In genomic region chr16:77573036-77573435, GRCm38 (mm10) we compare ENCODE assay signal across 23 mouse cellular contexts. TPM values are rescaled to one million over a fixed set of nuclear protein-coding genes. Genes with fewer than 3 reads are reported as not detected.
DNase-seq lines count a peak whose midpoint lies in the region; ATAC-seq lines count a peak whose summit lies in the region.
"Had no signal": no experiment of that assay in that cellular context is flagged by ENCODE, and none has a peak within 500 bp of the region (broad histone marks: within the 10 kb centered on the region; RNA-seq: fewer than 3 reads in every experiment).

No protein-coding gene starts in this region.

- H3K4me1 ChIP-seq in midbrain, embryonic 13.5 days (replicated peaks): no peaks in the 10 kb centered on the region
- no peaks in the 10 kb centered on the region for H3K4me1 ChIP-seq in midbrain, embryonic 11.5 days (ENCODE audit: control insufficient read depth, insufficient read depth, low read length)
- no peaks in the 10 kb centered on the region for H3K4me1 ChIP-seq in embryonic facial prominence, embryonic 11.5 days (ENCODE audit: control insufficient read depth, insufficient read depth, low read length)
- H3K4me1 ChIP-seq in forebrain, embryonic 16.5 days (replicated peaks; ENCODE audit: control insufficient read depth, insufficient read depth, low read length): peaks cover 11% of the 10 kb centered on the region
- H3K4me1 ChIP-seq in neural tube, embryonic 15.5 days: peaks cover 9% of the 10 kb centered on the region
- H3K4me1 ChIP-seq in kidney, embryonic 15.5 days: no peaks in the 10 kb centered on the region
- H3K4me1 ChIP-seq: liver, embryonic 15.5 days had no signal

- H3K27ac ChIP-seq in midbrain, embryonic 13.5 days: no peak overlapping the region
- H3K27ac ChIP-seq in midbrain, embryonic 11.5 days (ENCODE audit: low read depth, low read length): no peak overlapping the region
- H3K27ac ChIP-seq in embryonic facial prominence, embryonic 11.5 days (replicated peaks; ENCODE audit: low read depth, low read length): no peak overlapping the region
- peak overlapping the region; percentile 29; the same call in 1 of the 2 replicates for H3K27ac ChIP-seq in forebrain, embryonic 16.5 days (ENCODE audit: low read length)
- peak overlapping the region; percentile 64 for H3K27ac ChIP-seq in neural tube, embryonic 15.5 days (replicated peaks)
- H3K27ac ChIP-seq in kidney, embryonic 15.5 days: no peak overlapping the region
- H3K27ac ChIP-seq: liver, embryonic 15.5 days; stomach, postnatal 0 days had no signal

- no peak overlapping the region for H3K9ac ChIP-seq in midbrain, embryonic 13.5 days (replicated peaks)
- no peak overlapping the region for H3K9ac ChIP-seq in midbrain, embryonic 11.5 days (ENCODE audit: low read length)
- no peak overlapping the region for H3K9ac ChIP-seq in embryonic facial prominence, embryonic 11.5 days (replicated peaks; ENCODE audit: low read length)
- no peak overlapping the region for H3K9ac ChIP-seq in forebrain, embryonic 16.5 days (replicated peaks; ENCODE audit: low read depth, low read length)
- H3K9ac ChIP-seq in neural tube, embryonic 15.5 days (replicated peaks): no peak overlapping the region
- H3K9ac ChIP-seq in kidney, embryonic 15.5 days: no peak overlapping the region
- H3K9ac ChIP-seq: liver, embryonic 15.5 days had no signal

- 0 out of 2 replicates have a peak, but pooled peaks have one; percentile 58 for ATAC-seq in midbrain, embryonic 13.5 days
- ATAC-seq in midbrain, embryonic 11.5 days (ENCODE audit: low FRiP score): no peak
- ATAC-seq in embryonic facial prominence, embryonic 11.5 days (replicated peaks; ENCODE audit: insufficient number of reproducible peaks, low FRiP score, low TSS enrichment, low read depth): no peak
- peak; percentile 65 for ATAC-seq in forebrain, embryonic 16.5 days
- ATAC-seq in neural tube, embryonic 15.5 days (ENCODE audit: low FRiP score): peak; percentile 70; the same call in 1 of the 2 replicates
- ATAC-seq in kidney, embryonic 15.5 days (replicated peaks; ENCODE audit: low FRiP score): no peak
- ATAC-seq: intestine, postnatal 0 days; Patski had no signal

- no peak overlapping the region for H3K4me2 ChIP-seq in midbrain, embryonic 13.5 days (replicated peaks)
- H3K4me2 ChIP-seq in midbrain, embryonic 11.5 days: no peak overlapping the region
- H3K4me2 ChIP-seq in embryonic facial prominence, embryonic 11.5 days (ENCODE audit: low read depth, low read length): no peak overlapping the region
- no peak overlapping the region for H3K4me2 ChIP-seq in forebrain, embryonic 16.5 days (ENCODE audit: low read length)
- no peak overlapping the region for H3K4me2 ChIP-seq in neural tube, embryonic 15.5 days
- no peak overlapping the region for H3K4me2 ChIP-seq in kidney, embryonic 15.5 days
- H3K4me2 ChIP-seq: liver, embryonic 15.5 days had no signal

- no peaks in the 10 kb centered on the region for H3K9me3 ChIP-seq in midbrain, embryonic 13.5 days
- no peaks in the 10 kb centered on the region for H3K9me3 ChIP-seq in midbrain, embryonic 11.5 days (ENCODE audit: control insufficient read depth, low read length)
- H3K9me3 ChIP-seq in embryonic facial prominence, embryonic 11.5 days (replicated peaks; ENCODE audit: control insufficient read depth, low read length): no peaks in the 10 kb centered on the region
- no peaks in the 10 kb centered on the region for H3K9me3 ChIP-seq in forebrain, embryonic 16.5 days (ENCODE audit: control insufficient read depth, low read length)
- H3K9me3 ChIP-seq in neural tube, embryonic 15.5 days (replicated peaks): no peaks in the 10 kb centered on the region
- H3K9me3 ChIP-seq in kidney, embryonic 15.5 days (replicated peaks): no peaks in the 10 kb centered on the region
- H3K9me3 ChIP-seq: liver, embryonic 15.5 days had no signal

- no peak for DNase-seq in midbrain, embryonic 11.5 days (ENCODE audit: low spot score, missing footprints)
- DNase-seq in embryonic facial prominence, embryonic 11.5 days (ENCODE audit: low spot score): peak; percentile 47
- no peak for DNase-seq in left cerebral cortex, postnatal 25 days (ENCODE audit: low spot score in 2 of 2)
- no peak for DNase-seq in left cerebral cortex, adult 18-20 months (ENCODE audit: low spot score in 2 of 2)
- DNase-seq: cerebellum, adult 2 months; kidney, postnatal 25 days; left cerebral cortex, postnatal 4 days; lung, postnatal 14 days; right cerebral cortex, adult 18-20 months; thymus, postnatal 4 days had no signal

- no peaks in the 10 kb centered on the region for H3K27me3 ChIP-seq in midbrain, embryonic 13.5 days
- H3K27me3 ChIP-seq in midbrain, embryonic 11.5 days (ENCODE audit: control insufficient read depth, insufficient read depth, low read length): no peaks in the 10 kb centered on the region
- no peaks in the 10 kb centered on the region for H3K27me3 ChIP-seq in embryonic facial prominence, embryonic 11.5 days (ENCODE audit: control insufficient read depth, insufficient read depth, low read length)
- no peaks in the 10 kb centered on the region for H3K27me3 ChIP-seq in forebrain, embryonic 16.5 days (replicated peaks; ENCODE audit: control insufficient read depth, insufficient read depth, low read length)
- H3K27me3 ChIP-seq in neural tube, embryonic 15.5 days (replicated peaks): no peaks in the 10 kb centered on the region
- H3K27me3 ChIP-seq in kidney, embryonic 15.5 days: no peaks in the 10 kb centered on the region
- H3K27me3 ChIP-seq: CH12.LX; liver, embryonic 15.5 days; Patski had no signal

- WGBS in midbrain, embryonic 13.5 days: 77% methylated on average over 5 of the region's 5 CpGs
- 85% methylated on average over 5 of the region's 5 CpGs for WGBS in midbrain, embryonic 11.5 days
- WGBS in embryonic facial prominence, embryonic 11.5 days: 65% methylated on average over 5 of the region's 5 CpGs
- 40% methylated on average over 5 of the region's 5 CpGs for WGBS in forebrain, embryonic 16.5 days
- WGBS in neural tube, embryonic 15.5 days: 23% methylated on average over 5 of the region's 5 CpGs
- WGBS in kidney, embryonic 15.5 days: 85% methylated on average over 5 of the region's 5 CpGs

- intact Hi-C loops in left cerebral cortex, postnatal 25 days (cut with DNase I): no loop called here

- H3K36me3 ChIP-seq in midbrain, embryonic 13.5 days: peaks cover 4% of the 10 kb centered on the region; the same call in 1 of the 2 replicates
- H3K36me3 ChIP-seq in midbrain, embryonic 11.5 days (ENCODE audit: control insufficient read depth, insufficient read depth, low read length): no peaks in the 10 kb centered on the region
- no peaks in the 10 kb centered on the region for H3K36me3 ChIP-seq in embryonic facial prominence, embryonic 11.5 days (replicated peaks; ENCODE audit: control insufficient read depth, insufficient read depth, low read depth, low read length)
- H3K36me3 ChIP-seq in forebrain, embryonic 16.5 days (ENCODE audit: control insufficient read depth, insufficient read depth): no peaks in the 10 kb centered on the region
- no peaks in the 10 kb centered on the region for H3K36me3 ChIP-seq in neural tube, embryonic 15.5 days
- no peaks in the 10 kb centered on the region; the same call in 1 of the 2 replicates for H3K36me3 ChIP-seq in kidney, embryonic 15.5 days
- H3K36me3 ChIP-seq: liver, embryonic 15.5 days had no signal

- H3K4me3 ChIP-seq in midbrain, embryonic 13.5 days (replicated peaks): no peak overlapping the region
- no peak overlapping the region for H3K4me3 ChIP-seq in midbrain, embryonic 11.5 days (ENCODE audit: low read depth, low read length)
- H3K4me3 ChIP-seq in embryonic facial prominence, embryonic 11.5 days (ENCODE audit: low read depth, low read length): no peak overlapping the region
- no peak overlapping the region for H3K4me3 ChIP-seq in forebrain, embryonic 16.5 days (replicated peaks; ENCODE audit: low read length)
- no peak overlapping the region for H3K4me3 ChIP-seq in neural tube, embryonic 15.5 days (replicated peaks)
- H3K4me3 ChIP-seq in kidney, embryonic 15.5 days (replicated peaks): no peak overlapping the region
- H3K4me3 ChIP-seq: liver, embryonic 15.5 days had no signal

RNA-seq across cellular contexts. Expression of gene Gm11146, which starts 28.9 kb away (rescaled TPM):
- polyA plus RNA-seq in midbrain, embryonic 13.5 days (2015; fragmentation: Nextera tagmentation; extraction: Ambion mirVana): not detected in 2 replicates
- polyA plus RNA-seq in midbrain, embryonic 11.5 days (2014; fragmentation: Nextera tagmentation; extraction: Ambion mirVana): not detected in 2 replicates
- polyA plus RNA-seq in embryonic facial prominence, embryonic 11.5 days (2014; fragmentation: Nextera tagmentation; extraction: Ambion mirVana): not detected in 2 replicates
- polyA plus RNA-seq in forebrain, embryonic 16.5 days (2015; fragmentation: Nextera tagmentation; extraction: Ambion mirVana): not detected in 2 replicates
- not detected in 2 replicates for polyA plus RNA-seq in neural tube, embryonic 15.5 days (2015; fragmentation: Nextera tagmentation; extraction: Ambion mirVana)
- not detected for total RNA-seq in left cerebral cortex, postnatal 25 days (2021)
- total RNA-seq in left cerebral cortex, adult 18-20 months (2021): not detected
- not detected in 2 replicates for polyA plus RNA-seq in kidney, embryonic 15.5 days (2015; fragmentation: Nextera tagmentation; extraction: Ambion mirVana)
- total RNA-seq: CH12.LX; gastrocnemius, postnatal 4 days; layer of hippocampus, postnatal 10 days; left cerebral cortex, postnatal 4 days had no signal
- polyA plus RNA-seq: cerebellum, adult 2 months; heart, postnatal 0 days; intestine, postnatal 0 days; liver, embryonic 15.5 days; Patski; spleen, adult 2 months; stomach, postnatal 0 days had no signal

Comparison
In these comparisons a context has a peak if more than half of its experiments do, and no peak if none do; other contexts are left out.
1. ATAC-seq: peak in midbrain, embryonic 13.5 days (single experiment), forebrain, embryonic 16.5 days (single experiment) and neural tube, embryonic 15.5 days (single experiment); none in midbrain, embryonic 11.5 days (single experiment), embryonic facial prominence, embryonic 11.5 days (single experiment) and kidney, embryonic 15.5 days (single experiment).
2. H3K27ac ChIP-seq: peak in forebrain, embryonic 16.5 days (single experiment) and neural tube, embryonic 15.5 days (single experiment); none in midbrain, embryonic 13.5 days (single experiment), midbrain, embryonic 11.5 days (single experiment), embryonic facial prominence, embryonic 11.5 days (single experiment) and kidney, embryonic 15.5 days (single experiment).